Comparison of ENCODE assay signal across 8 mouse cellular contexts in genomic region chr12:73123093-73124041, GRCm38 (mm10). TPM values are rescaled to one million over a fixed set of nuclear protein-coding genes. Genes with fewer than 3 reads are reported as not detected.
DNase-seq lines count a peak whose midpoint lies in the region; ATAC-seq lines count a peak whose summit lies in the region.

Mnat1 (plus strand) TSS chr12:73123717.

- peak within 1 kb of the TSS; percentile 82 for H3K4me2 ChIP-seq in heart, embryonic 14.5 days (ENCODE audit: low read length)
- peak within 1 kb of the TSS; percentile 67 for H3K4me2 ChIP-seq in liver, embryonic 13.5 days
- H3K4me2 ChIP-seq in stomach, embryonic 16.5 days (ENCODE audit: low read depth, low read length) = peak within 1 kb of the TSS; percentile 77

- no peak within 1 kb of the TSS for H3K27ac ChIP-seq in brown adipose tissue, adult 24 weeks (replicated peaks; ENCODE audit: low read depth, low read length)
- H3K27ac ChIP-seq in heart, embryonic 14.5 days (replicated peaks in 1 of 2; ENCODE audit: control insufficient read depth in 1 of 2, insufficient read depth in 1 of 2, low read depth in 2 of 2, low read length in 2 of 2) = peak within 1 kb of the TSS; percentile 51 to 58; a peak in 3 of 4 replicates
- H3K27ac ChIP-seq in liver, embryonic 13.5 days = peak within 1 kb of the TSS; percentile 22; the same call in 1 of the 2 replicates
- H3K27ac ChIP-seq in stomach, embryonic 16.5 days (ENCODE audit: low read length) = 0 out of 2 replicates have a peak within 1 kb of the TSS, but pooled peaks have one; percentile 39

- peak; percentile 85 for DNase-seq in CD4-positive, CD25-positive, alpha-beta regulatory T cell, adult 2 months (ENCODE audit: low read depth, low spot score)
- DNase-seq in fat pad, adult 2 months (ENCODE audit: extremely low read depth, low read depth, low spot score) = peak; percentile 5
- peak; percentile 86 for DNase-seq in kidney, postnatal 14 days
- peak; percentile 71 for DNase-seq in liver, embryonic 13.5 days
- DNase-seq in neural tube, embryonic 10.5 days (ENCODE audit: extremely low spot score, low spot score) = peak; percentile 90

- peak within 1 kb of the TSS; percentile 93 for H3K4me3 ChIP-seq in brown adipose tissue, adult 24 weeks (ENCODE audit: insufficient read depth, low read depth, low read length)
- peak within 1 kb of the TSS; percentile 72 to 80 for H3K4me3 ChIP-seq in heart, embryonic 14.5 days (ENCODE audit: control insufficient read depth in 1 of 2, insufficient read depth in 1 of 2, low read depth in 1 of 2, low read length in 2 of 2)
- peak within 1 kb of the TSS; percentile 81 for H3K4me3 ChIP-seq in liver, embryonic 13.5 days (replicated peaks)
- peak within 1 kb of the TSS; percentile 76 for H3K4me3 ChIP-seq in stomach, embryonic 16.5 days (replicated peaks; ENCODE audit: low read length)

- no peaks in the 10 kb centered on the region for H3K36me3 ChIP-seq in heart, embryonic 14.5 days (ENCODE audit: control insufficient read depth, insufficient read depth, low read length)
- no peaks in the 10 kb centered on the region for H3K36me3 ChIP-seq in liver, embryonic 13.5 days
- no peaks in the 10 kb centered on the region for H3K36me3 ChIP-seq in stomach, embryonic 16.5 days (ENCODE audit: control insufficient read depth, insufficient read depth, low read length)

- H3K9ac ChIP-seq in heart, embryonic 14.5 days (ENCODE audit: low read length) = peak within 1 kb of the TSS; percentile 77
- peak within 1 kb of the TSS; percentile 83 for H3K9ac ChIP-seq in liver, embryonic 13.5 days
- peak within 1 kb of the TSS; percentile 88 for H3K9ac ChIP-seq in stomach, embryonic 16.5 days (ENCODE audit: low read length)

- H3K4me1 ChIP-seq in brown adipose tissue, adult 24 weeks (ENCODE audit: control insufficient read depth, insufficient read depth, insufficient read length, low read length) = peaks cover 3% of the 10 kb centered on the region; the same call in 1 of the 2 replicates
- H3K4me1 ChIP-seq in heart, embryonic 14.5 days (ENCODE audit: control insufficient read depth in 2 of 2, insufficient read depth in 2 of 2, low read length in 2 of 2) = peaks cover 3 to 13% of the 10 kb centered on the region in 2 experiments; a peak in 3 of 4 replicates
- peaks cover 18% of the 10 kb centered on the region for H3K4me1 ChIP-seq in liver, embryonic 13.5 days (replicated peaks)
- H3K4me1 ChIP-seq in stomach, embryonic 16.5 days (ENCODE audit: control insufficient read depth, insufficient read depth, low read length) = 0 out of 2 replicates have a peak, but pooled peaks cover 4% of the 10 kb centered on the region

- H3K9me3 ChIP-seq in heart, embryonic 14.5 days (ENCODE audit: control insufficient read depth, low read length) = no peaks in the 10 kb centered on the region
- no peaks in the 10 kb centered on the region for H3K9me3 ChIP-seq in liver, embryonic 13.5 days (replicated peaks)
- H3K9me3 ChIP-seq in stomach, embryonic 16.5 days (replicated peaks; ENCODE audit: control insufficient read depth, low read length) = no peaks in the 10 kb centered on the region

- no peaks in the 10 kb centered on the region for H3K27me3 ChIP-seq in heart, embryonic 14.5 days (ENCODE audit: control insufficient read depth, insufficient read depth, low read length)
- 0 out of 2 replicates have a peak, but pooled peaks cover 4% of the 10 kb centered on the region for H3K27me3 ChIP-seq in liver, embryonic 13.5 days
- no peaks in the 10 kb centered on the region for H3K27me3 ChIP-seq in stomach, embryonic 16.5 days (ENCODE audit: control insufficient read depth, insufficient read depth, low read length)

- WGBS in heart, embryonic 14.5 days = 1% methylated on average over 23 of the region's 23 CpGs
- 1% methylated on average over 23 of the region's 23 CpGs for WGBS in liver, embryonic 13.5 days (ENCODE audit: insufficient replicate concordance)
- WGBS in stomach, embryonic 16.5 days = 1% methylated on average over 23 of the region's 23 CpGs

- peak; percentile 39; the same call in 1 of the 2 replicates for ATAC-seq in heart, embryonic 14.5 days (ENCODE audit: insufficient number of reproducible peaks, insufficient read depth, low FRiP score, low read depth)
- peak; percentile 78 for ATAC-seq in liver, embryonic 13.5 days (ENCODE audit: low read depth)
- peak; percentile 56; the same call in 1 of the 2 replicates for ATAC-seq in stomach, embryonic 16.5 days (ENCODE audit: insufficient read depth, low FRiP score)

RNA-seq across cellular contexts. Expression of gene Mnat1, which starts in this region (rescaled TPM):
- 20.6 and 25.7 TPM in 2 replicates for polyA plus RNA-seq in brown adipose tissue, adult 24 weeks (2012; ENCODE audit: insufficient read depth, insufficient read length, missing spikeins)
- 28.2 and 28.8 TPM in 2 replicates for polyA plus RNA-seq in heart, embryonic 14.5 days (2014; fragmentation: Nextera tagmentation; extraction: Ambion mirVana)
- 11.9 TPM in 2 replicates for polyA plus RNA-seq in liver, embryonic 13.5 days (2015; fragmentation: Nextera tagmentation; extraction: Ambion mirVana)
- polyA plus RNA-seq in stomach, embryonic 16.5 days (2015; fragmentation: Nextera tagmentation; extraction: Ambion mirVana) = 24.4 and 25.9 TPM in 2 replicates

Comparison
In these comparisons a context has a peak if more than half of its experiments do, and no peak if none do; other contexts are left out.
1. DNase-seq: peak in every context shown above with its lines; median percentile 90 in neural tube, embryonic 10.5 days; 86 in kidney, postnatal 14 days; 85 in CD4-positive, CD25-positive, alpha-beta regulatory T cell, adult 2 months; 71 in liver, embryonic 13.5 days; 5 in fat pad, adult 2 months.